ENCODE assay signal across 22 mouse cellular contexts in genomic region chr4:101451089-101451488, GRCm38 (mm10). TPM values are rescaled to one million over a fixed set of nuclear protein-coding genes. Genes with fewer than 3 reads are reported as not detected.
DNase-seq lines count a peak whose midpoint lies in the region; ATAC-seq and TF ChIP-seq lines count a peak whose summit lies in the region.
"Had no signal": no experiment of that assay in that cellular context is flagged by ENCODE, and none has a peak within 500 bp of the region (broad histone marks: within the 10 kb centered on the region; RNA-seq: fewer than 3 reads in every experiment).

No protein-coding gene starts in this region.

- H3K9me3 ChIP-seq in hindbrain, postnatal 0 days (ENCODE audit: low read length): no peaks in the 10 kb centered on the region
- H3K9me3 ChIP-seq in hindbrain, embryonic 12.5 days (replicated peaks): no peaks in the 10 kb centered on the region
- no peaks in the 10 kb centered on the region for H3K9me3 ChIP-seq in midbrain, postnatal 0 days (ENCODE audit: low read length)
- H3K9me3 ChIP-seq in midbrain, embryonic 14.5 days (ENCODE audit: control insufficient read depth, low read length): no peaks in the 10 kb centered on the region
- H3K9me3 ChIP-seq: forebrain, embryonic 10.5 days; forebrain, embryonic 13.5 days; G1E; heart, embryonic 10.5 days; heart, embryonic 13.5 days; hindbrain, embryonic 13.5 days had no signal

- no peaks in the 10 kb centered on the region for H3K27me3 ChIP-seq in cerebellum, adult 2 months (ENCODE audit: control insufficient read depth, insufficient read depth, low read length)
- no peaks in the 10 kb centered on the region for H3K27me3 ChIP-seq in hindbrain, postnatal 0 days (ENCODE audit: insufficient read depth, low read length)
- no peaks in the 10 kb centered on the region for H3K27me3 ChIP-seq in hindbrain, embryonic 12.5 days
- H3K27me3 ChIP-seq in midbrain, postnatal 0 days (ENCODE audit: insufficient read depth, low read length): no peaks in the 10 kb centered on the region
- no peaks in the 10 kb centered on the region for H3K27me3 ChIP-seq in midbrain, embryonic 14.5 days (ENCODE audit: control insufficient read depth, insufficient read depth, low read length)
- H3K27me3 ChIP-seq: CH12.LX; forebrain, embryonic 13.5 days; heart, embryonic 13.5 days; hindbrain, embryonic 13.5 days; Patski had no signal

- DNase-seq in cerebellum, adult 2 months: peak; percentile 44 to 57
- no peak for DNase-seq in cerebellum, adult 11 months
- DNase-seq in hindbrain, postnatal 0 days (ENCODE audit: low spot score): peak; percentile 31
- DNase-seq in left cerebral cortex, postnatal 4 days: peak; percentile 43
- no peak for DNase-seq in left cerebral cortex, adult 11 months (ENCODE audit: low spot score)
- peak; percentile 45 for DNase-seq in midbrain, postnatal 0 days (ENCODE audit: low spot score)
- no peak for DNase-seq in midbrain, embryonic 14.5 days
- DNase-seq: adrenal gland, adult 2 months; adrenal gland, postnatal 14 days; B cell, adult 2 months had no signal

- intact Hi-C loops in left cerebral cortex, postnatal 4 days (cut with DNase I): no loop called here

- H3K4me3 ChIP-seq in cerebellum, adult 2 months (replicated peaks; ENCODE audit: insufficient read depth, low read depth, low read length): no peak overlapping the region
- no peak overlapping the region for H3K4me3 ChIP-seq in hindbrain, postnatal 0 days (ENCODE audit: low read length)
- no peak overlapping the region for H3K4me3 ChIP-seq in hindbrain, embryonic 12.5 days
- no peak overlapping the region for H3K4me3 ChIP-seq in midbrain, postnatal 0 days (ENCODE audit: low read depth, low read length)
- H3K4me3 ChIP-seq in midbrain, embryonic 14.5 days (replicated peaks; ENCODE audit: low read depth, low read length): no peak overlapping the region
- H3K4me3 ChIP-seq: forebrain, embryonic 10.5 days; forebrain, embryonic 13.5 days; heart, adult 2 months; heart, embryonic 10.5 days; heart, embryonic 13.5 days; hindbrain, embryonic 13.5 days had no signal

- TF ChIP-seq CTCF in cerebellum, adult 2 months (IDR thresholded peaks at IDR 0.05; ENCODE audit: borderline replicate concordance, insufficient read depth, low read depth, low read length): no peak
- TF ChIP-seq CTCF in hindbrain, postnatal 0 days (IDR thresholded peaks at IDR 0.05; ENCODE audit: low read depth): no peak
- TF ChIP-seq CTCF in midbrain, postnatal 0 days (IDR thresholded peaks at IDR 0.05): no peak

- no peak overlapping the region for H3K4me2 ChIP-seq in hindbrain, postnatal 0 days (ENCODE audit: low read depth, low read length)
- H3K4me2 ChIP-seq in hindbrain, embryonic 12.5 days (replicated peaks): no peak overlapping the region
- no peak overlapping the region for H3K4me2 ChIP-seq in midbrain, postnatal 0 days (ENCODE audit: low read depth, low read length, poor library complexity, severe bottlenecking)
- no peak overlapping the region for H3K4me2 ChIP-seq in midbrain, embryonic 14.5 days (ENCODE audit: low read length)
- H3K4me2 ChIP-seq: forebrain, embryonic 13.5 days; heart, embryonic 13.5 days; hindbrain, embryonic 13.5 days had no signal

- no peak overlapping the region for H3K9ac ChIP-seq in hindbrain, postnatal 0 days (replicated peaks; ENCODE audit: low read length)
- no peak overlapping the region for H3K9ac ChIP-seq in hindbrain, embryonic 12.5 days
- H3K9ac ChIP-seq in midbrain, postnatal 0 days (replicated peaks; ENCODE audit: low read length, poor library complexity, severe bottlenecking): no peak overlapping the region
- no peak overlapping the region for H3K9ac ChIP-seq in midbrain, embryonic 14.5 days (replicated peaks; ENCODE audit: low read length)
- H3K9ac ChIP-seq: forebrain, embryonic 13.5 days; heart, embryonic 13.5 days; hindbrain, embryonic 13.5 days had no signal

- H3K36me3 ChIP-seq in hindbrain, postnatal 0 days (ENCODE audit: insufficient read depth, low read length): no peaks in the 10 kb centered on the region
- no peaks in the 10 kb centered on the region for H3K36me3 ChIP-seq in hindbrain, embryonic 12.5 days
- H3K36me3 ChIP-seq in midbrain, postnatal 0 days (ENCODE audit: insufficient read depth, low read length): no peaks in the 10 kb centered on the region
- no peaks in the 10 kb centered on the region for H3K36me3 ChIP-seq in midbrain, embryonic 14.5 days (ENCODE audit: control insufficient read depth, insufficient read depth, low read length)
- H3K36me3 ChIP-seq: G1E; hindbrain, embryonic 13.5 days had no signal

- WGBS in cerebellum, adult 2 months: 31% methylated on average over 4 of the region's 4 CpGs
- 63% methylated on average over 4 of the region's 4 CpGs for WGBS in hindbrain, postnatal 0 days
- WGBS in hindbrain, embryonic 12.5 days: 89% methylated on average over 4 of the region's 4 CpGs
- 78% methylated on average over 4 of the region's 4 CpGs for WGBS in midbrain, postnatal 0 days
- WGBS in midbrain, embryonic 14.5 days: 87% methylated on average over 4 of the region's 4 CpGs

- no peak for ATAC-seq in hindbrain, postnatal 0 days
- ATAC-seq in hindbrain, embryonic 12.5 days (ENCODE audit: low FRiP score): no peak
- no peak for ATAC-seq in midbrain, postnatal 0 days (ENCODE audit: low FRiP score)
- ATAC-seq in midbrain, embryonic 14.5 days (ENCODE audit: low FRiP score, low TSS enrichment): no peak
- ATAC-seq: inflammation-experienced regulatory T-cells, adult 6 months; intestine, embryonic 16.5 days; Patski had no signal

- peak overlapping the region; percentile 94 for H3K27ac ChIP-seq in cerebellum, adult 2 months (ENCODE audit: insufficient read depth, low read length)
- H3K27ac ChIP-seq in hindbrain, postnatal 0 days: peak overlapping the region; percentile 16; the same call in 1 of the 2 replicates
- no peak overlapping the region for H3K27ac ChIP-seq in hindbrain, embryonic 12.5 days
- H3K27ac ChIP-seq in midbrain, postnatal 0 days (ENCODE audit: low read depth, low read length): no peak overlapping the region
- no peak overlapping the region for H3K27ac ChIP-seq in midbrain, embryonic 14.5 days (replicated peaks; ENCODE audit: low read depth, low read length)
- H3K27ac ChIP-seq: forebrain, embryonic 10.5 days; forebrain, embryonic 13.5 days; heart, adult 2 months; heart, embryonic 10.5 days; heart, embryonic 13.5 days; hindbrain, embryonic 13.5 days had no signal

- TF ChIP-seq POLR2A in cerebellum, adult 2 months (IDR thresholded peaks at IDR 0.05; ENCODE audit: borderline replicate concordance, insufficient read depth, low read length): no peak

- peaks cover 45% of the 10 kb centered on the region for H3K4me1 ChIP-seq in cerebellum, adult 2 months (ENCODE audit: control insufficient read depth, insufficient read depth, low read length)
- H3K4me1 ChIP-seq in hindbrain, postnatal 0 days (ENCODE audit: insufficient read depth, low read length): no peaks in the 10 kb centered on the region
- no peaks in the 10 kb centered on the region for H3K4me1 ChIP-seq in hindbrain, embryonic 12.5 days
- H3K4me1 ChIP-seq in midbrain, postnatal 0 days (ENCODE audit: insufficient read depth, low read length): no peaks in the 10 kb centered on the region
- no peaks in the 10 kb centered on the region for H3K4me1 ChIP-seq in midbrain, embryonic 14.5 days (ENCODE audit: control insufficient read depth, insufficient read depth, low read length)
- H3K4me1 ChIP-seq: forebrain, embryonic 10.5 days; forebrain, embryonic 13.5 days; hindbrain, embryonic 13.5 days had no signal

RNA-seq across cellular contexts. Expression of gene Ak4, which starts 32.0 kb away (rescaled TPM):
- 56.6 and 76.5 TPM in 2 replicates for polyA plus RNA-seq in cerebellum, adult 2 months (2012; rRNA removed)
- 18.6 and 23.6 TPM in 2 replicates for total RNA-seq in hindbrain, postnatal 0 days (2014; rRNA removed)
- polyA plus RNA-seq in hindbrain, postnatal 0 days (2015; fragmentation: Nextera tagmentation; extraction: Ambion mirVana): 8.2 and 8.4 TPM in 2 replicates
- 11.5 and 13.9 TPM in 2 replicates for polyA plus RNA-seq in hindbrain, embryonic 12.5 days (2016; fragmentation: Nextera tagmentation; extraction: Ambion mirVana)
- total RNA-seq in left cerebral cortex, postnatal 4 days (2021): 10 to 100 TPM; 10.2 to 11.8 TPM
- 11.8 and 19.7 TPM in 2 replicates for total RNA-seq in midbrain, postnatal 0 days (2014; rRNA removed)
- 5.0 and 5.8 TPM in 2 replicates for polyA plus RNA-seq in midbrain, postnatal 0 days (2015; fragmentation: Nextera tagmentation; extraction: Ambion mirVana)
- 3.9 and 4.3 TPM in 2 replicates for polyA plus RNA-seq in midbrain, embryonic 14.5 days (2014; fragmentation: Nextera tagmentation; extraction: Ambion mirVana)
- total RNA-seq: G1E had no signal
- polyA plus RNA-seq: G1E had no signal

RNA-seq across cellular contexts. Expression of gene Dnajc6, which starts 45.4 kb away (rescaled TPM):
- 109 and 126 TPM in 2 replicates for polyA plus RNA-seq in cerebellum, adult 2 months (2012; rRNA removed)
- total RNA-seq in hindbrain, postnatal 0 days (2014; rRNA removed): 205 and 216 TPM in 2 replicates
- 56.5 and 60.9 TPM in 2 replicates for polyA plus RNA-seq in hindbrain, postnatal 0 days (2015; fragmentation: Nextera tagmentation; extraction: Ambion mirVana)
- polyA plus RNA-seq in hindbrain, embryonic 12.5 days (2016; fragmentation: Nextera tagmentation; extraction: Ambion mirVana): 15.3 and 17.9 TPM in 2 replicates
- 100 to 1,000 TPM; 176 to 180 TPM for total RNA-seq in left cerebral cortex, postnatal 4 days (2021)
- total RNA-seq in midbrain, postnatal 0 days (2014; rRNA removed): 208 and 225 TPM in 2 replicates
- polyA plus RNA-seq in midbrain, postnatal 0 days (2015; fragmentation: Nextera tagmentation; extraction: Ambion mirVana): 74.9 and 79.0 TPM in 2 replicates
- 49.3 and 55.0 TPM in 2 replicates for polyA plus RNA-seq in midbrain, embryonic 14.5 days (2014; fragmentation: Nextera tagmentation; extraction: Ambion mirVana)
- total RNA-seq: CH12.LX had no signal
- polyA plus RNA-seq: G1E had no signal

Comparison
In these comparisons a context has a peak if more than half of its experiments do, and no peak if none do; other contexts are left out.
1. DNase-seq: peak in cerebellum, adult 2 months (2 of 2), hindbrain, postnatal 0 days (single experiment), left cerebral cortex, postnatal 4 days (single experiment) and midbrain, postnatal 0 days (single experiment); none in cerebellum, adult 11 months (single experiment), left cerebral cortex, adult 11 months (single experiment) and midbrain, embryonic 14.5 days (single experiment).
2. H3K27ac ChIP-seq: peak in cerebellum, adult 2 months (single experiment) and hindbrain, postnatal 0 days (single experiment); none in hindbrain, embryonic 12.5 days (single experiment), midbrain, postnatal 0 days (single experiment) and midbrain, embryonic 14.5 days (single experiment).